ENCODE assay signal across 21 mouse cellular contexts in genomic region chr2:148156122-148156521, GRCm38 (mm10).
DNase-seq lines count a peak whose midpoint lies in the region; ATAC-seq and TF ChIP-seq lines count a peak whose summit lies in the region.
"Had no signal": no experiment of that assay in that cellular context is flagged by ENCODE, and none has a peak within 500 bp of the region (broad histone marks: within the 10 kb centered on the region; RNA-seq: fewer than 3 reads in every experiment).

No protein-coding gene starts in this region.

- DNase-seq in forebrain, postnatal 0 days = peak; percentile 26
- peak; percentile 32 for DNase-seq in kidney, adult 2 months
- no peak for DNase-seq in kidney, postnatal 36 days
- peak; percentile 46 to 61 for DNase-seq in right cerebral cortex, postnatal 10 days (ENCODE audit: low spot score in 2 of 2)
- DNase-seq in right cerebral cortex, postnatal 25 days = no peak
- peak; percentile 27 for DNase-seq in brain, embryonic 14.5 days (ENCODE audit: low read depth)
- DNase-seq in urinary bladder, postnatal 4 days (ENCODE audit: low spot score in 2 of 2) = no peak
- DNase-seq: adrenal gland, adult 8-10 months; adrenal gland, postnatal 36 days; cerebellum, adult 2 months; cerebellum, postnatal 25 days; gastrocnemius, postnatal 25 days; heart, postnatal 14 days had no signal

- H3K27ac ChIP-seq in forebrain, postnatal 0 days (ENCODE audit: low read depth, low read length) = no peak overlapping the region
- H3K27ac ChIP-seq in forebrain, embryonic 12.5 days = no peak overlapping the region
- H3K27ac ChIP-seq in kidney, adult 2 months (ENCODE audit: insufficient read depth, low read depth, low read length) = no peak overlapping the region
- H3K27ac ChIP-seq: embryonic facial prominence, embryonic 10.5 days; heart, embryonic 15.5 days; hindbrain, embryonic 10.5 days; hindbrain, embryonic 14.5 days had no signal

- H3K9me3 ChIP-seq in forebrain, postnatal 0 days (ENCODE audit: low read length) = no peaks in the 10 kb centered on the region
- no peaks in the 10 kb centered on the region for H3K9me3 ChIP-seq in forebrain, embryonic 12.5 days
- H3K9me3 ChIP-seq: embryonic facial prominence, embryonic 10.5 days; heart, embryonic 15.5 days; hindbrain, embryonic 10.5 days had no signal

- no peak for TF ChIP-seq POLR2A in kidney, adult 2 months (IDR thresholded peaks at IDR 0.05; ENCODE audit: low read depth, low read length)
- TF ChIP-seq POLR2A in brain, embryonic 14.5 days (IDR thresholded peaks at IDR 0.05; ENCODE audit: borderline replicate concordance, extremely low read depth, insufficient read depth, insufficient read length, poor library complexity, severe bottlenecking) = no peak

- WGBS in forebrain, postnatal 0 days = 74% methylated on average over 2 of the region's 2 CpGs
- WGBS in forebrain, embryonic 12.5 days = 95% methylated on average over 2 of the region's 2 CpGs
- 69% methylated on average over 2 of the region's 2 CpGs for WGBS in kidney, adult 2 months

- H3K9ac ChIP-seq in forebrain, postnatal 0 days = no peak overlapping the region
- H3K9ac ChIP-seq in forebrain, embryonic 12.5 days = no peak overlapping the region
- H3K9ac ChIP-seq: heart, embryonic 15.5 days; hindbrain, embryonic 14.5 days had no signal

- H3K4me2 ChIP-seq in forebrain, postnatal 0 days (ENCODE audit: low read depth) = no peak overlapping the region
- no peak overlapping the region for H3K4me2 ChIP-seq in forebrain, embryonic 12.5 days
- H3K4me2 ChIP-seq: heart, embryonic 11.5 days; heart, embryonic 15.5 days; hindbrain, embryonic 14.5 days had no signal

- no peak for TF ChIP-seq CTCF in forebrain, postnatal 0 days (IDR thresholded peaks at IDR 0.05; ENCODE audit: low read depth)
- no peak for TF ChIP-seq CTCF in kidney, adult 2 months (conservative IDR thresholded peaks at IDR 0.05; ENCODE audit: insufficient read depth, insufficient read length, low read depth, low read length)
- no peak for TF ChIP-seq CTCF in brain, embryonic 14.5 days (IDR thresholded peaks at IDR 0.05; ENCODE audit: borderline replicate concordance, extremely low read depth, insufficient read depth, insufficient read length)

- no peaks in the 10 kb centered on the region for H3K36me3 ChIP-seq in forebrain, postnatal 0 days (ENCODE audit: insufficient read depth)
- no peaks in the 10 kb centered on the region for H3K36me3 ChIP-seq in forebrain, embryonic 12.5 days (replicated peaks)
- no peaks in the 10 kb centered on the region for H3K36me3 ChIP-seq in kidney, adult 2 months (ENCODE audit: control insufficient read depth, insufficient read depth, low read length)
- H3K36me3 ChIP-seq: embryonic facial prominence, embryonic 10.5 days; heart, embryonic 15.5 days; hindbrain, embryonic 10.5 days had no signal

- no peaks in the 10 kb centered on the region for H3K4me1 ChIP-seq in forebrain, postnatal 0 days (ENCODE audit: insufficient read depth)
- no peaks in the 10 kb centered on the region for H3K4me1 ChIP-seq in forebrain, embryonic 12.5 days
- no peaks in the 10 kb centered on the region for H3K4me1 ChIP-seq in kidney, adult 2 months (ENCODE audit: control insufficient read depth, insufficient read depth, low read length)
- H3K4me1 ChIP-seq: heart, embryonic 15.5 days had no signal

- no peak overlapping the region for H3K4me3 ChIP-seq in forebrain, postnatal 0 days (ENCODE audit: low read depth, low read length)
- H3K4me3 ChIP-seq in forebrain, embryonic 12.5 days (replicated peaks) = no peak overlapping the region
- H3K4me3 ChIP-seq in kidney, adult 2 months (ENCODE audit: insufficient read depth, low read depth, low read length) = no peak overlapping the region
- H3K4me3 ChIP-seq: embryonic facial prominence, embryonic 10.5 days; heart, embryonic 15.5 days; hindbrain, embryonic 10.5 days had no signal

- ATAC-seq in forebrain, postnatal 0 days = no peak
- no peak for ATAC-seq in forebrain, embryonic 12.5 days (ENCODE audit: low FRiP score)
- ATAC-seq: forebrain, embryonic 14.5 days; intestine, embryonic 16.5 days had no signal

- H3K27me3 ChIP-seq in forebrain, postnatal 0 days (ENCODE audit: insufficient read depth, low read length) = no peaks in the 10 kb centered on the region
- H3K27me3 ChIP-seq in forebrain, embryonic 12.5 days = no peaks in the 10 kb centered on the region
- H3K27me3 ChIP-seq in kidney, adult 2 months (replicated peaks; ENCODE audit: control insufficient read depth, insufficient read depth, low read length) = no peaks in the 10 kb centered on the region; the same call in 1 of the 2 replicates
- H3K27me3 ChIP-seq: heart, embryonic 15.5 days had no signal

Comparison
In these comparisons a context has a peak if more than half of its experiments do, and no peak if none do; other contexts are left out.
1. DNase-seq: peak in forebrain, postnatal 0 days (single experiment), kidney, adult 2 months (single experiment), right cerebral cortex, postnatal 10 days (2 of 2) and brain, embryonic 14.5 days (single experiment); none in kidney, postnatal 36 days (0 of 2), right cerebral cortex, postnatal 25 days (single experiment) and urinary bladder, postnatal 4 days (0 of 2).